Mouse (Mus musculus) regulatory T cell (primary cell): ENCODE data around the gene Atp8a1.

Experiments used
- in situ Hi-C: fragments of 300-600 bp; cut with MboI, MseI; formaldehyde crosslinking; loops from one replicate; pipeline ENCODE4 v1.15.1; 2025; ENCODE audit warnings: high pct_unique_total_duplicates

Gene Atp8a1

GRCm38 (mm10) chr5:67768708-67769107 is 78.5 kb downstream of the Atp8a1 start:
- in situ Hi-C loops = no loop called here

DNA sequence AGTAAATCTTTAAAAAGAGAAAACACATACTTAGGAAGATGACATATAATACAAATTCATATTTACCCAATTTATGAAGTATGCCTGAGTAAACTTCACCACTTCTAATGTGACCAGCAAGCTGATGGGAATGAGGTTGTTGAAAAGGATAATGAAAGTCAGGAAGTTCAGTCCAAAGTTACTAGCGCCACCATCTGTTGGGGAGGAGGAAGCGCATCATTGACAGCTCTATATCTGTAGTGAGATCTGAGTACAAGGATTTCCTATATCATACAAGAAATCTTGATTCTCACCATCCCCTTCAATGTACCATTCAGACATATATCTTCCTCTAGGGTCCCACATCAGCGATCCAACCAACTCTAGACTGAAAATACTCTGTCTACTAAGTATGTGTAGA is 82.4 kb downstream of the Atp8a1 start:
- in situ Hi-C loops = no loop called here

GRCm38 (mm10) chr5:67758126-67758525 is 89.1 kb downstream of the Atp8a1 start:
- in situ Hi-C loops = no loop called here

DNA sequence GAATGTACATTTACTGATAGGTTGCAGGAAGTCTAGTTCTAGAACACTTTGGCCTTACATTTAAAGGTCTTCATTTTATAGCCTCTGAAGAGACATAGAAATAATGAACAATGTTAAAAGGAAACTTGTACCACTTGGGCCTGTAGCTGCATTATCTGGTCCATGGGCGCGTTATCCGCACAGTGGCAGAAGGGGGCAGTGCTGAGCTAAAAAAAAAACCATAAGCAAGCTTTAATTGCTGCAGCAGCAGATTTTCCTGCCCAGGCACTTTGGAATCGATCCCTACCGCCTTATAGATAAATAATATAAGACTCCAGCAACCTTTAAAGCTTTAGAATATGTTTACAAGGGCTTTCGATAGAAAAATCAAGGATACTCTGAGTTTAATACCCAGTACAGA is 91.1 kb downstream of the Atp8a1 start:
- in situ Hi-C loops = no loop called here

GRCm38 (mm10) chr5:67753057-67753456 is 94.2 kb downstream of the Atp8a1 start:
- in situ Hi-C loops = loop anchor here (5.0 kb wide), 1 partner anchor 259 kb away; no protein-coding TSS in a partner anchor

DNA sequence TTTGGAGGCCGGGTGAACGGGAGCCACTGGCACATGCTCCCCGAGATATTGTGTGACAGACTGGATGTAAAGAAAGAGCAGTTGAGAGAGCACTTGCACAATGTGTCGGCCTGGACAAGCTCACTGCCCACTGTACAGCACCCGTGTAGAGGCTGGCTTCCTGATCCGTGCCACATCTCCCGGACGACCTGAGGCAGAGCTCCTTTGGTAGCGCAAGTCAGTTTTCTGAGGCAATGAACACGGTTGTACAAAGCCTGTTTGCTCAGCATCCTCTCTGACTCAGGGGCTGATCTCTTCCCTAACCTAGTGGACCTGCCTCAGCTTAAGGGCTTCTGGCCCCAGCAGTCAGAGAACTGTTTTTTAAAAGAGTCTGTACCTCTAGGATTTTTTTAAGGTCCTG is 94.6 kb downstream of the Atp8a1 start:
- in situ Hi-C loops = loop anchor here (5.0 kb wide), 1 partner anchor 260 kb away; no protein-coding TSS in a partner anchor

- in situ Hi-C loops = loop anchor here (5.0 kb wide), 1 partner anchor 260 kb away; no protein-coding TSS in a partner anchor
These were observed 95.2 kb downstream of the Atp8a1 start for GRCm38 (mm10) chr5:67752007-67752406.

- in situ Hi-C loops = no loop called here
These were observed 108.0 kb downstream of the Atp8a1 start for GRCm38 (mm10) chr5:67739261-67739660.

DNA sequence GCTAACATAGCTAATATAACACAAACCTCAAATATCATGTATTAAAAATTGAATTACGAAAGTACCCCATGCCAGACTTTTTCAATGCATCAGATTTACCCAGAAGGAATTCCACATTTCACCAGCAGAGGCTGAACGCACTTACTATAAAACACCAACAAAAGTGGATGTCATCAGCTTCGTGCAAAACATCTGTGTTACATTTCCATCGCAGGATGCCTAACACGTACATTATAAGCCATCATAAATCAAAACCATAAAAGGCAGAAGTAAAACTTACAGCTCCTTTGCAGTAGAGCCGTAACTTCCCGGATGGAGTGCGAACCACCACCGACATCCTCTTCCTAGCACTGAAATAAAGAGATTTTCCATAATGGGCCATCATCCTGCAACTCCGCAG is 109.1 kb downstream of the Atp8a1 start:
- in situ Hi-C loops = no loop called here

- in situ Hi-C loops = no loop called here
These were observed 111.5 kb downstream of the Atp8a1 start for GRCm38 (mm10) chr5:67735771-67736170.

DNA sequence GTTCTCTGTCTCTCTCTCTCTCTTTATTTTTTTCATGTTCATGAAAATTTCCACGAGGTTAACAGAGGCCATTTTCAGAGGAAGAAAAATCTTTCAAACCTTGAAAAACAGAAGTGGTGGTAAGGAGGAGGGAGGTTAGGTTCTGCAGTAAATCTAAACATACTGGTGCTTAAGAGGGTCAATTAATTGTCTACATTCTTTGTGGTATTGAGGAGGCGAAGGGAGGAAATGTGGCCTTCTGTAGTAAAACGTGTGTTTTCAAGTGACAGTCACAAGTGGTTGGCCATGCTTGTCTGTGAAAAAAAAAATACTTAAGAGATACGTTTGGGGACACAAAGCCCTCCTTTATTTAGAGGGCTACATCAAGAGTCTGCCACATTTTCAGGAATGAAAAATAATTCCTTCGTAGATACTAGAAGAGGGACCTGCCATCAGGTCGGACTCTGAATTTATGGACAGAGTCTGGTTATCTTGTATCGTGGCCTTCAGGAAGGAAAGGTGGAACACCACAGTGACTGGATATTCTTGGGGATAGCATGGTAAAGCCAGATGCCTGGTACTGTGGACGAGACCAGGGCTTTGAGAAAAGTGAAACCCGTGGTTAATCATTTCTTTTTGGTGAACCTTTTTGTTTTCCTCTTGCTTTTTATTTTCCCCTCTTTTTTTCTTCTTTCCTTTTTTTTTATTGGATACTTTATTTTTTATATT is 113.5 kb downstream of the Atp8a1 start:
- in situ Hi-C loops = no loop called here

GRCm38 (mm10) chr5:67733150-67733549 is 114.1 kb downstream of the Atp8a1 start:
- in situ Hi-C loops = no loop called here

DNA sequence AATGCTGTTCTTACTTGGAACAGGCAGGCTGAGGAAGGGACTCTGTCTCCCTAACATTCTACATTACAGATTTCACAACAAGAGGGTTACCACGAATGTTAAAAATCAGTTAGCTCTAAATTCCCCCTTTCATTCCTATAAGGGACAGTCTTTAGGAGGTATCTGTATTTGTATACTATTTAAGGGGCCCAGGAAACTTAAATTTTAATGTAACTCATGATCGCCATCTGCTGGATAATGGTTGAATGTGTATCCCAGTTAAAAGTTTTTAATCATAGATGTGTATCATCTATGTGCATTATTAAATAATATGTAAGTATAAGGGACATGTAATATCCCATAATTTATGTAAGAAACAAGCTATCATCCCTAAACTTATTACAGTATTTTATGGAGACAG is 119.5 kb downstream of the Atp8a1 start:
- in situ Hi-C loops = no loop called here

DNA sequence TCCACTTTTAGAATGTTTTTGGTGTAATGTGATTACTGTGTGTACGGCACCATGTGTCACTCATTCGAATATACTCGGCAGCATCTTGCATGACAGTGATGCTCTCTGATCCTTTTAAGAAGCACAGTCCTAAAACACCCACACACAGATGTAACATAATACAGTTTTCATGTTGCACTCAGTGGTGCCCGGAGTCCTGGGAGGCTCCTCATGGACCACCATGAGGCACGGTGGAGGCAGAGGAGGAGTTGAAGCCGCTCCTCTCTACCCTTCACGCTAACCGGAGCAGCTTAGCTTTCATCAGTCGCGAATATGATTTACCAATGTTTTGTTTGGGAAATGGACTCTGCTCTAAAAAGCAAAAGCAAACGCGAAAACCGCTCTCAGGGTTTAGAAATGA is 120.4 kb downstream of the Atp8a1 start:
- in situ Hi-C loops = no loop called here

DNA sequence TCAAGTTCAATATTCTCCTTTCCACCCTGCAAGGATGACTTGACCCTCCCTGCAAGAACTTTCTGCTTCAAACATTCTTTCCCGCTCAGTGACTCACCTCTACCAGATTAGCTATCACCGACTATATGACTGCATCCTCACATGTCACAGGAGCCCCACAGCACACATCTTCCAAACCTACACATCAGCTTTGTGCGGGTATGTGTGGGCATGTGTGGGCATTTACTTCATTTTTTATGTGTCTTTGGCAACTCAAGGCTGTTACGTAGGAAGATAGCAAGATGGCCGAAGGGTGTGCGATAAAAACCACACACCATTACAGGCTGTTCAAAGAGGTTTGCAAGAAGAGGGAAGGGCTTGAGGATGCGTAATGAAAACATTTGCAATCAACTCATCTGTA is 145.6 kb downstream of the Atp8a1 start:
- in situ Hi-C loops = no loop called here

- in situ Hi-C loops = no loop called here
These were observed 147.8 kb downstream of the Atp8a1 start for GRCm38 (mm10) chr5:67699418-67699817.

- in situ Hi-C loops = no loop called here
These were observed 149.1 kb downstream of the Atp8a1 start for GRCm38 (mm10) chr5:67698176-67698575.

GRCm38 (mm10) chr5:67696741-67697596 is 150.3 kb downstream of the Atp8a1 start:
- in situ Hi-C loops = no loop called here

GRCm38 (mm10) chr5:67695055-67695710 is 152.1 kb downstream of the Atp8a1 start:
- in situ Hi-C loops = no loop called here

GRCm38 (mm10) chr5:67690336-67690735 is 156.9 kb downstream of the Atp8a1 start:
- in situ Hi-C loops = no loop called here

- in situ Hi-C loops = no loop called here
These were observed 159.2 kb downstream of the Atp8a1 start for GRCm38 (mm10) chr5:67688001-67688400.

DNA sequence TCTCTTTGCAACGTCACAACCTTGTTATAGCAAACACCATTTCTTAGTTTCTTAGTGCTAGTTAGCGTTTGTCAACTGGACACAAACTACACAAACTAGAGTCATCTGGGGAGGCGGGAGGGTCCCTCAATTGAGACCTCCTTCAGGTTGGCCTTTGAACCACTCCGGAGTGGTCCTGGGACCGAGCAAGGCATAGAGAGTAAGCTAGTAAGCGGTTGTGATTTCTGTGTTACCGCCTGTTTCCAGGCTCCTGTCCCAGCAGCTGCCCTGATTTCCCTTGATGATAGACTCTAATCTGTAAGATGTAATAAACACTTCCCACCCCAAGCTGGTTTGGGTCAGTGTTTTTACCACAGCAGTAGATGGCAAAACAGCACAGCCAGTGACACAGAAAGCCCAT is 161.3 kb downstream of the Atp8a1 start:
- in situ Hi-C loops = no loop called here
